Mouse (Mus musculus) adrenal gland, postnatal 4 days (tissue): ENCODE data around the gene Tysnd1. TPM values are rescaled to one million over a fixed set of nuclear protein-coding genes. Genes with fewer than 3 reads are reported as not detected.

Experiments
- DNase-seq, 2 experiments: peaks; one replicate each; pipeline ENCODE4 v3.0.0; 2021 to 2022; ENCODE audit warnings: low spot score in 2 of 2, mixed read lengths in 2 of 2
- total RNA-seq, 2 experiments: library from RNA; stranded (reverse); gene quantifications; 2 replicates each; pipeline ENCODE4 v1.2.3; 2021

The Tysnd1 gene
- total RNA-seq, 2 experiments from 2014 or later, result 67.6 to 68.2 TPM

- no peak for DNase-seq
These were observed 34.9 kb downstream of the Tysnd1 start for GRCm38 (mm10) chr10:61730171-61730570.

GRCm38 (mm10) chr10:61734377-61734776 lies 39.1 kb downstream of the Tysnd1 start:
- peak in 1 of 2 experiments; percentile 25 for DNase-seq

GRCm38 (mm10) chr10:61736671-61737078 lies 41.4 kb downstream of the Tysnd1 start:
- no peak for DNase-seq

- DNase-seq, result no peak
These were observed 42.2 kb downstream of the Tysnd1 start for GRCm38 (mm10) chr10:61737537-61737936.

GRCm38 (mm10) chr10:61738126-61738525 lies 42.8 kb downstream of the Tysnd1 start:
- DNase-seq, result no peak

GRCm38 (mm10) chr10:61741306-61741705 lies 46.0 kb downstream of the Tysnd1 start:
- DNase-seq, result peak in 1 of 2 experiments; percentile 21

- no peak for DNase-seq
These were observed 46.6 kb downstream of the Tysnd1 start for GRCm38 (mm10) chr10:61741873-61742272.

- DNase-seq, result no peak
These were observed 47.0 kb downstream of the Tysnd1 start for GRCm38 (mm10) chr10:61742336-61742735.

GRCm38 (mm10) chr10:61745133-61745532 lies 49.8 kb downstream of the Tysnd1 start:
- DNase-seq, result peak in 1 of 2 experiments; percentile 28

- DNase-seq, result no peak
These were observed 52.0 kb downstream of the Tysnd1 start for GRCm38 (mm10) chr10:61747302-61747701.

- DNase-seq, result no peak
These were observed 54.7 kb downstream of the Tysnd1 start for GRCm38 (mm10) chr10:61750014-61750413.

- DNase-seq, result peak in 1 of 2 experiments; percentile 44
These were observed 56.4 kb downstream of the Tysnd1 start for GRCm38 (mm10) chr10:61751534-61752219.

Other genes starting within 250 kb of the Tysnd1 start
- 100 to 1,000 TPM; 112 to 123 TPM for gene Eif4ebp2, start 242.9 kb upstream of the Tysnd1 start, total RNA-seq
- gene Lrrc20, start 219.7 kb upstream of the Tysnd1 start, total RNA-seq, result 10 to 100 TPM; 12.2 to 13.8 TPM
- gene Npffr1, start 100.0 kb upstream of the Tysnd1 start, total RNA-seq, result under 1 TPM; 0.20 to 0.37 TPM
- 10 to 100 TPM; 50.1 to 55.6 TPM for gene Ppa1, start 47.0 kb upstream of the Tysnd1 start, total RNA-seq
- gene Sar1a, start 15.2 kb upstream of the Tysnd1 start, total RNA-seq, result 100 to 1,000 TPM; 184 to 192 TPM
- 100 to 1,000 TPM; 229 to 261 TPM for gene Aifm2, start 19.7 kb downstream of the Tysnd1 start, total RNA-seq
- gene H2afy2, start 88.6 kb downstream of the Tysnd1 start, total RNA-seq, result 10 to 100 TPM; 35.2 to 35.4 TPM